Mouse (Mus musculus): Measurements from ENCODE around the gene Rarres2.

Gene Rarres2

GRCm38 (mm10) chr6:48581257-48581656, 8.7 kb upstream of the Rarres2 start:
- no peak for DNase-seq (ENCODE audit: low spot score in 2 of 2)

- no peak for DNase-seq (ENCODE audit: low spot score in 2 of 2)
Observed at GRCm38 (mm10) chr6:48579215-48579648, 6.6 kb upstream of the Rarres2 start.

GRCm38 (mm10) chr6:48578736-48579135, 6.1 kb upstream of the Rarres2 start:
- DNase-seq (ENCODE audit: low spot score in 2 of 2), result no peak

- no peak for DNase-seq (ENCODE audit: low spot score in 2 of 2)
Observed at GRCm38 (mm10) chr6:48573981-48574380, 1.4 kb upstream of the Rarres2 start.

DNA sequence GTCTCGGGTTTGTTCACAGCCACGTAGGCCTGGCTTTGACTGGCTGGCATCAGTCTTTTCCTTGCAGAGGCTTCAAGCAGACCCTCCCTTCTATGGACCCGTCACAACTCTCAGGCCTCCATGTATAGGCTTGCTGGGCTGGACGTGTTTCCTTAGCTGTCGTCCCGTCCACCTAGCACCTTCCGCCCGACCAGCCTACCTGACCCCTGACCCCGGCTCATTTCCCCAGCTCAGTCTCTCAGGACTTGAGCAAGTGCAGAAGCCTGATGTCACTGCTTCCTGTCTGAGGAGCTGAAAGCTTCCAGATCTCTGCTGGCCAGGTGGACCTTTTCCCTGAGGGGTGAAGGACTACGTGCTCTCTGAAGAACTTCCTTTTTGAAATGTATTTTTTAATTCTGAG, 691 bp upstream of the Rarres2 start:
- DNase-seq (ENCODE audit: low spot score in 2 of 2), result no peak

DNA sequence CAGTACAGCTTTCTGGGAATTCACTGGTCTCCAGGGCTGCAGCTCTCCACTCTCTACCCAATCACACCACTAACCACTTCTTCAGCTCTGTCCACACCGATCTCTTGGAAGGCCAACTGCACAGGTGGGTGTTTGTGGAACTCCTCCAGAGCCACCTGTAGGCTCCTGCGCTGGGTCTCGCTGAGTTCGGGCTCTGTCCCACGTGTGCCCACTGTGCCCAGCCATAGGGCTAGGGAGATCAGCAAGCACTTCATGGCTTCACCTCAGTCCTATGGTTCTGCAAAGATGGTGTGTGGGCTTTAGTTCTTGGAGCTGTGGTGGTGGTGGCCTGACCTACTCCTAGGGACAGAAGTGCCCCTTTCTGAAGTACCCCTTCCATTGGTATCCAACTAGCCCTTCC, 575 bp downstream of the Rarres2 start:
- no peak for DNase-seq (ENCODE audit: low spot score in 2 of 2)

GRCm38 (mm10) chr6:48569065-48569807, 3.4 kb downstream of the Rarres2 start:
- DNase-seq (ENCODE audit: low spot score in 2 of 2), result no peak

- DNase-seq (ENCODE audit: low spot score in 2 of 2), result peak in 1 of 2 experiments; percentile 23
Observed at GRCm38 (mm10) chr6:48568036-48568984, 4.3 kb downstream of the Rarres2 start.

DNA sequence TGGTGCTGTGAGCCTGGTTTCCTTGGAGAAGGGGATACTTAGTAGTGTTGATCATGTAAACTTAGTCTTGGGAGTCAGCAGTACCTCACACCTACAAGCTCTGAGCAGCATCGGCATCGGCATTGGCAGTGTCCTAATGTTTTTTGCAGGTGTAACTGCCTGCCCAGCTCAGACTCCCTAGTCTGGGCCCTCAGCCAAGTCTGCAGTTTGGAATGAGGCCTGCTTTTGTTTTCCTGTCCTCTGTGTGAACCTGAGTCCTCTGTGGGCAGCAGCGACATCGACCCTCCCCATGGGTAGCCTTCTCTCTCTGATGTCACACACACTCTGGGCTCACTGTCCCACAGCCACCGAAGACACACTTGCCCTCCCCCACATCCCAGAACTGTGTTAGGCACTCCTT, 6.3 kb downstream of the Rarres2 start:
- no peak for DNase-seq (ENCODE audit: low spot score in 2 of 2)

DNA sequence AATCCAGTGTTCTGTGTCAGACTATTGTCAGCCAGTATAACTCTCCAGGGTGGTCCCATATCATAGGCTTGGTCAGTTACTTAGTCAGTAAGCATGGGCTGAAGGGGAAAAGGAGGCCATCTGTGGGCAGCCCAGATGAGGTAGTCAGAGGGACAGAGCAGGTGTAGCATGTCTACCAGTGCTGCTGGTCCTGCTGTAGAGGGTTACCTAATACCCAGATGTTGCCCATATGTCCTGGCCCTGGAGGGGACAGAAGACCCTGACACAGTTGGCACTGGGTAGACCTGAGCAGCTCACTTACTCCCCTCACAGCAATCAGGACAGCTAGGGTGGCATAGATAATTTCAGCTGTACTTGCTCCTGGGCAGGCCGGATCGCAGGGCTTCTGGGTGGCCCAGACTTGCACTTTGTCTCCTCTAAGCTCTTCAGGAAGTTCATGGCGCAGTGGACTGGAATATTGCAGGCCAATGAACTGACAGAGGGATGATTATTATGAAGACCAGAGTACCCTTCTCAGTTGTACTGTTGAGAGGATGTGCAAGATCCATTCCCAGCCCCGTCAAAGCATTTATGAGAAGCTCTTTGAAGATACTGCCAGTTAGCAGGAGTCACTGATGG, 6.8 kb downstream of the Rarres2 start:
- DNase-seq (ENCODE audit: low spot score in 2 of 2), result no peak

GRCm38 (mm10) chr6:48555956-48556355, 16.6 kb downstream of the Rarres2 start:
- DNase-seq (ENCODE audit: low spot score in 2 of 2), result no peak

DNA sequence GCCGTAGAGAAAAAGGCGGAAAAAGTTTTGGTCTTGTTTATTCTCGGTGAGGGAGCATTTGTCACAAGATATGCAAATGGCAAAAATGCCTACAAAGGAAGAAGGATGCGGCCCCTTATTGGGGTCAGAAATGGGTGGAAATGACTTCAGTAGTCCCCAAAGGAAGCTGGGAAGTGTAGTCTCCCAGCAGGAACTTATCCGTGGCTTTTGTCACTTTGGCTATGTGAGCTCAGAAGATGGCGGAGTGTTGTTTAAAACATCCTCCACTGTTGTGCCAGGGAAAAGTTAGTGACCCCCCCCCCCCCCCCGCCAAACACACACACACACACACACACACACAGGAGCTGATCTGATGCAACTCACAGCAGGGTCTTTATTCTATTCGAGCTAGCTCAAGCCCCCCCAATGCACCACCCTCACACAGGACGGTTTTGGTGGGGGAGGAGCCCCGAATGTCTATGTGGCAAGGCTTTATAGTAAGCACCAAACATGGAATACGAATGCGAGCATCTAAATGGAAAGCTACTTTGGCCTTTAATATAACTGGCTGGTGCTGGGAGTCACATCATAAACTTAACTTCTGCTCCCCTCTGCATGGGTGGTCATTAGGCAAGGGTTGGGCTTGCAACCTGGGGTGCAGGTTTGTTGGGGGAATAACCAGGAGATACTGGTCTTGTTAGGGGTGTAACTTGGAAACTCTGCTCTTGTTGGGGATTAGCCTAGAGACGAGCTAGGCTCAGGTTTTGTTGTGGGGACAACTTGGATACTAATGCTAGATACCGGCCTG, 17.3 kb downstream of the Rarres2 start:
- peak in 1 of 2 experiments; percentile 45 for DNase-seq (ENCODE audit: low spot score in 2 of 2)

DNA sequence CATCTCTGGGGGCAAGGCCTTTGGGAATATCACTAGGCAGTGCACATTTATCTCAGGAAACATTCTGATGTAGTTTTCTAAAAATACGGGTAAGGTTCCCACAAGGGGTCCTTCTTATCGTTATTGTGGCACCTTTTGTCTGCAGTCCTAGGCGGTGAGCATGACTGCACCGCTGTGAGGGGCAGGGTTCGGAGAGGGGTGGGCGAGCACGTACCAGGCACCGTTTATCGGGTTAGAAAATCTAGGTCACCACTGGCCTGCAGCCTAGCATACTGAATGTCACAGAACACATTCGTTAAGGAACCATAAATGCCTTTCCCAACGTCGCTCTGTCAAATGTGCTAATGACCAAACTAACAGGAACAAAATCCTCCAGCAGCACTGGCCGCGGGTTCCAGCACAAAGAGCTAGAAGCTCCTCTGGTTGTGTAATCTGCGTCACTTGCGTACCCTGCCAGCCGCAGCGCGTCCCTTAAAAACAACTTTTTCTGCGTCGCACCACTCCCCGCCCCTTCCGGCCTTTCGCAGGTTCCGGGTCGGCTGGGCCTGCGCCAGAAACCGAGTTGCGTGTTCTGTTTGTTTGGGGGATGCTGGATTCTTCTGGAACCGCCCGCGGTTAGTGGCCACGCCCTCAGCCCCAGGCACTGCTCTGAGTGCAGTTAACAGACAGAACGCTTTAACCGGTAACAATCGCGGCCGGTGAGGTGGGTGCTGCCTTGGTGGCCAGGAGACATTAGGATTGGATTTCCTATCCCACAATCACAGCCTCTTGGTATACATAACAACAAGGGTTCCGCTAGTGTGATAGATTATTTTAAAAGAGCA, 18.1 kb downstream of the Rarres2 start, which contains the start of gene Lrrc61:
Lrrc61 (plus strand) TSS at position 517 of the 824 bp plus-strand sequence.
- peak; percentile 92 to 98 for DNase-seq (ENCODE audit: low spot score in 2 of 2)

DNA sequence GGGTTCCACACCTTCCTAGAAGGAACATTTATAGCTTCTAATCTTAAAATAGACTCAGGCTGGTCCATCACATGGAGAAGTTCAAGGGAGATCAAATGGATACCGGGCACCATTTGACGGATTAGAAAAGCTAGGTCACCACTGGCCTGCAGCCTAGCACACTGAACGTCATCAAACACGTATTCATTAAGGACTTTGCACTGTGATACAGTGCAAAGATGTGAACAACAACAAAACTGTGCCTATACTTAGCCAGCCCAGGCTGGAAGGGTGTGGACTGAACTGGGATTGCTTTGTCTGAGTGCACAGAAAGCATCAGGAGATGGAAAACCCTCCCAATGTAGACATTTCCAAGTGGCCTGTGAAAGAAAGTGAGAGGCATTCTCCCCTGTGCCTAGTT, 18.8 kb downstream of the Rarres2 start:
- DNase-seq (ENCODE audit: low spot score in 2 of 2), result no peak

- no peak for DNase-seq (ENCODE audit: low spot score in 2 of 2)
Observed at GRCm38 (mm10) chr6:48552918-48553317, 19.7 kb downstream of the Rarres2 start.

GRCm38 (mm10) chr6:48548314-48548713, 24.3 kb downstream of the Rarres2 start:
- DNase-seq (ENCODE audit: low spot score in 2 of 2), result no peak

- DNase-seq (ENCODE audit: low spot score in 2 of 2), result no peak
Observed at GRCm38 (mm10) chr6:48546858-48547257, 25.7 kb downstream of the Rarres2 start.

DNA sequence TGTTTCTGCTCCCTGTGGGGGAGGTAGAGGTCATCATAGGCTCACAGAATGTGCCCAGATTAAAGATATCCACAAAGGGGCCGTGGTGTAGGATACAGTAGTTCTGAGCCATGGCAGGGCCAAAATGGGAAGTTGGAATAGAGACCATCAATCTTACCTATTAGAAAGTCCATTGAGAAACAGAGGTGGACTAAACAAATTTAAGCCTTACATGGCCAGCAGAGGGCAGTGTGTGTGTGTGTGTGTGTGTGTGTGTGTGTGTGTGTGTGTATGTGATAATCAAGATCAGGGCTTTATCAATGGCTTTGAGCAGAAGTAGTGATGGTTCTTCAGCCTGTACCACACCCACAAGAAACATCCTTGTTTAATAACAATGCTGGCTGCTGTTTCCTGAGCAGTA, 26.3 kb downstream of the Rarres2 start:
- peak in 1 of 2 experiments; percentile 39 for DNase-seq (ENCODE audit: low spot score in 2 of 2)

DNA sequence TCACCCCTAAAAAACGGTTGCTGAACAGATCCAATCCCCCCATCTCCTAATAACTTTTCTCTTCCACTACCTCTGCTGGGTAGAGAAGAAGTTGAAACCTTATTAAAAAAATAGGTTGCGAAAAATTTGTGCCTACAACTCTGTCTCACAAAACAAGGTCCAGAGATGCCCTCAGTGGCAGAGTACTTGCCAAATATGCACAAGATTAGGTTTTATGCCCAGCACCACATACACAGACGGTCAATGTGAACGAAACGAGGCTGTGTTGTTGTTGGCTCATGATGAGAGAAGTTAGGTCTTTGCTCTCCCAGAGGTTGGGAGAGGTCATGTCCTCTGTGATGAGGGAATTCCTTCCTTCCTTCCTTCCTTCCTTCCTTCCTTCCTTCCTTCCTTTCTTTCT, 27.3 kb downstream of the Rarres2 start:
- DNase-seq (ENCODE audit: low spot score in 2 of 2), result no peak

- DNase-seq (ENCODE audit: low spot score in 2 of 2), result no peak
Observed at GRCm38 (mm10) chr6:48542631-48543030, 30.0 kb downstream of the Rarres2 start.

Data from cerebellum, postnatal 4 days (tissue).